Mouse (Mus musculus): ENCODE measurements around the gene Ndufv1.
"Not testable (repeated sequence)": the region's sequence is repeated elsewhere in the genome, so short reads cannot be mapped to it uniquely, and the experiment has no call there.

The Ndufv1 gene

GRCm38 (mm10) chr19:4044109-4044508, 31.5 kb upstream of the Ndufv1 start:
- DNase-seq (ENCODE audit: extremely low spot score, low spot score): not testable (repeated sequence)

- DNase-seq (ENCODE audit: extremely low spot score, low spot score): no peak
Observed at GRCm38 (mm10) chr19:4042124-4042523, 29.5 kb upstream of the Ndufv1 start.

GRCm38 (mm10) chr19:4041500-4041899, 28.9 kb upstream of the Ndufv1 start:
- not testable (repeated sequence) for DNase-seq (ENCODE audit: extremely low spot score, low spot score)

- DNase-seq (ENCODE audit: extremely low spot score, low spot score): not testable (repeated sequence)
Observed at GRCm38 (mm10) chr19:4040941-4041340, 28.3 kb upstream of the Ndufv1 start.

- peak; percentile 84 for DNase-seq (ENCODE audit: extremely low spot score, low spot score)
Observed at GRCm38 (mm10) chr19:4037788-4038232, 25.2 kb upstream of the Ndufv1 start, which contains the start of gene Gstp1. Gene Gstp1, minus strand, starts transcription at chr19:4037985.

- DNase-seq (ENCODE audit: extremely low spot score, low spot score): not testable (repeated sequence)
Observed at GRCm38 (mm10) chr19:4037154-4037787, 24.7 kb upstream of the Ndufv1 start.

- DNase-seq (ENCODE audit: extremely low spot score, low spot score): no peak
Observed at GRCm38 (mm10) chr19:4036327-4037045, 23.9 kb upstream of the Ndufv1 start.

- no peak for DNase-seq (ENCODE audit: extremely low spot score, low spot score)
Observed at GRCm38 (mm10) chr19:4033742-4034141, 21.1 kb upstream of the Ndufv1 start.

- no peak for DNase-seq (ENCODE audit: extremely low spot score, low spot score)
Observed at GRCm38 (mm10) chr19:4033298-4033697, 20.7 kb upstream of the Ndufv1 start.

- DNase-seq (ENCODE audit: extremely low spot score, low spot score): no peak
Observed at GRCm38 (mm10) chr19:4032668-4033067, 20.1 kb upstream of the Ndufv1 start.

- no peak for DNase-seq (ENCODE audit: extremely low spot score, low spot score)
Observed at GRCm38 (mm10) chr19:4027576-4027975, 15.0 kb upstream of the Ndufv1 start.

GRCm38 (mm10) chr19:4023185-4023584, 10.6 kb upstream of the Ndufv1 start:
- no peak for DNase-seq (ENCODE audit: extremely low spot score, low spot score)

GRCm38 (mm10) chr19:4018743-4019583, 6.4 kb upstream of the Ndufv1 start:
- peak; percentile 57 for DNase-seq (ENCODE audit: extremely low spot score, low spot score)

GRCm38 (mm10) chr19:4017921-4018587, 5.4 kb upstream of the Ndufv1 start:
- DNase-seq (ENCODE audit: extremely low spot score, low spot score): no peak

GRCm38 (mm10) chr19:4015635-4016034, 3.0 kb upstream of the Ndufv1 start:
- DNase-seq (ENCODE audit: extremely low spot score, low spot score): no peak

- DNase-seq (ENCODE audit: extremely low spot score, low spot score): no peak
Observed at GRCm38 (mm10) chr19:4014802-4015201, 2.2 kb upstream of the Ndufv1 start.

GRCm38 (mm10) chr19:4013066-4013465, 460 bp upstream of the Ndufv1 start:
- no peak for DNase-seq (ENCODE audit: extremely low spot score, low spot score)

GRCm38 (mm10) chr19:4011086-4011485, 1.5 kb downstream of the Ndufv1 start:
- no peak for DNase-seq (ENCODE audit: extremely low spot score, low spot score)

- no peak for DNase-seq (ENCODE audit: extremely low spot score, low spot score)
Observed at GRCm38 (mm10) chr19:4005971-4006370, 6.6 kb downstream of the Ndufv1 start.

GRCm38 (mm10) chr19:4005091-4005490, 7.5 kb downstream of the Ndufv1 start:
- DNase-seq (ENCODE audit: extremely low spot score, low spot score): no peak

- no peak for DNase-seq (ENCODE audit: extremely low spot score, low spot score)
Observed at GRCm38 (mm10) chr19:4004331-4004730, 8.3 kb downstream of the Ndufv1 start.
